Mouse (Mus musculus): ENCODE measurements at regions not wholly inside any gene's neighbourhood (a gene's known extent, or its start where the extent isn't known, plus 50 kb on each side); places are given as distances from the start of the nearest gene placed in this dataset.

GRCm38 (mm10) chr3:48608933-48609332 lies 1148.2 kb downstream of the Pcdh18 start:
- TF ChIP-seq FLI1 (IDR thresholded peaks at IDR 0.05; ENCODE audit: low read length) = no peak
- no peak for TF ChIP-seq GATA1 (IDR thresholded peaks at IDR 0.05; ENCODE audit: borderline replicate concordance, low read length)

Data from megakaryocyte, embryonic 14.5 days (primary cell).